Mouse (Mus musculus): ENCODE measurements around the gene Fxyd2.

DNA sequence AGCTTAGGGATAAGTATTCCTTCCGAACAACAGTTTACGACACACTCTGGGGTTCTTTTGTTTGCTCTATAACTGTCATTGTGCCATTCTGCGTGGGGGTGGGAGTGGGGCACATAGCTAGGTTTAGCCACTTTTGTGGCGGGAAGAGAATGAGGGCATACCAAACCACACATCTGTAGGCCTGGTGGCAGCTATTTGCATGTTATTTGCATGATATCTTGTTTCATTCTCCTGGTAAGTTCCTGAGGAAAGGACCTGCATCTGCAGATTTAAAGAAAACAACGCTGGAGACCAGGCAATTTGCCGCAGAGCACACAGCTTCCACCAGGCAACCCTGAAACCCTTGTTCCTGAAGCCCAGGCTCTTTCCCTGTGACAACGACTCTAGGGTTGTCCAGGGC, 57.7 kb downstream of the Fxyd2 start:
- TF ChIP-seq CTCF (IDR thresholded peaks at IDR 0.05; ENCODE audit: low read depth) (no peak), EP300 (IDR thresholded peaks at IDR 0.05; ENCODE audit: low read depth) (no peak)
